Mouse (Mus musculus) embryonic facial prominence, embryonic 15.5 days (tissue): Measurements from ENCODE around the gene Dstyk. TPM values are rescaled to one million over a fixed set of nuclear protein-coding genes. Genes with fewer than 3 reads are reported as not detected.
A peak's percentile ranks its signal among the peaks of the same experiment; 100 is the strongest.

ENCODE experiments used
- ATAC-seq: fragments of 200-750 bp; cut with Nextera tagmentation; 2 replicates; pipeline ENCODE4 v1.8.0; 2017; ENCODE audit warnings: low read depth, moderate TSS enrichment; ENCODE audit not compliant: insufficient number of reproducible peaks, low FRiP score, low TSS enrichment
- H3K27ac ChIP-seq: fragments of 300-500 bp; sonication (generic); replicated peaks from 2 replicates; pipeline ENCODE4 v1.5.1; 2015; ENCODE audit warnings: mild to moderate bottlenecking, inconsistent platforms
- H3K27me3 ChIP-seq: fragments of 300-500 bp; sonication (generic); 2 replicates; pipeline ENCODE4 v1.6.1; 2015; ENCODE audit warnings: inconsistent platforms
- H3K36me3 ChIP-seq: fragments of 300-500 bp; sonication (generic); 2 replicates; pipeline ENCODE4 v1.6.1; 2015; ENCODE audit warnings: mild to moderate bottlenecking, inconsistent platforms
- H3K4me1 ChIP-seq: fragments of 300-500 bp; sonication (generic); 2 replicates; pipeline ENCODE4 v1.6.1; 2015; ENCODE audit warnings: inconsistent platforms
- H3K4me2 ChIP-seq: fragments of 300-500 bp; sonication (generic); replicated peaks from 2 replicates; pipeline ENCODE4 v1.6.1; 2015; ENCODE audit warnings: mild to moderate bottlenecking, inconsistent platforms
- H3K4me3 ChIP-seq: fragments of 300-500 bp; sonication (generic); replicated peaks from 2 replicates; pipeline ENCODE4 v1.5.1; 2015; ENCODE audit warnings: mild to moderate bottlenecking, inconsistent platforms
- H3K9ac ChIP-seq: fragments of 300-500 bp; sonication (generic); 2 replicates; pipeline ENCODE4 v1.6.1; 2015; ENCODE audit warnings: inconsistent platforms
- H3K9me3 ChIP-seq: fragments of 300-500 bp; sonication (generic); replicated peaks from 2 replicates; pipeline ENCODE4 v1.6.1; 2016; ENCODE audit warnings: inconsistent platforms
- WGBS: fragments of 180-500 bp; shearing (Covaris S2); methylation state at CpG from one replicate; pipeline ENCODE4 v1.1.7; 2015; 5-methylcytosine and 5-hydroxymethylcytosine counted together
- polyA plus RNA-seq: library from polyadenylated mRNA; unstranded; fragments of >200 nt; fragmentation: Nextera tagmentation; extraction: Ambion mirVana; gene quantifications from 2 replicates; pipeline ENCODE4 v1.2.1, GENCODE M21; 2015

Dstyk gene
- polyA plus RNA-seq, 1 experiment from 2014 or later: 15.6 TPM

DNA sequence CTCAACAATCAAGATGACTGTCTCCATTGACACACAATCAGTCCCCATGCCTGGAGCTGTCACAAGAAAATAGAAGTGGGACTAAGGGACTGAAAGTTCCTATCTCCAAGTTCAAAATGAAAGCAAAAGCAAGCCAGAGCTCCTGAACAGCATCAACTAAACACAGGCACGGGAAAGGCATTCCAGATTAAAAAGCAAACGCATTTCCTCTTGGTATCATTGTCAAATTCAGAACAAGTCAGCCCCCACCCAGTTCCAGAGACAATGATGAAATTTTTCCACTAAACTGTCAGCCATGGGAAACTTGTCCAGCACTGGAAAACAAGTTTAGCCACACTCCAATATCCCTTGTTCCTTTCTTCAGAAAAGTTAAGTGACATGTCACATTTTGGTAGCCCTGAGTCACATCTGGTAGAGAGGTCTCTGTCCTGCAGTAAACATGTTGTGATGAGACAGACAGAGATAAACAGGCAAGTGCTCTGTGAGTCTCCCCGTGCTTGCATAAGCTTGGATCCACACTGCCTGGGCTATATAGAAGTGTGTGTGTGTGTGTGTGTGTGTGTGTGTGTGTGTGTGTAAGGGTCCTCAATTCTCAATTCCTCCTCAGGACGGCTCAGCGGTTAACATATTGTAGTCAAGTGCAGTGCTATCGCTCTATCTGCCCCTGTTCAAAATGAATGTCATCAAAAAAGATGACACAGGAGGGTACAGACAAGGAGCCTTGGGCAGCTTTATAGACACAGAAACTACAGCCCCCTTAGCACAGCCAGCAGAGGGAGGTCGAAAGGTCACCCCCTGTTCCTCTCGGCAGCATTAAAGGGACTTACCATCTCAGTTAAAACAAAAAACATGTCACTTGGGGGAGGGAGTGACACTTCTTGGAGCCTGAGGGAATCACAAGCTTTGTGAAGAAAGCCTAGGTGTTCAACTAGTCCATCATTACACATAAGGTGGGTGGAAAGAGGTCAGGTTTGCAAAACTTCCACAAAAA lies 28.2 kb upstream of the Dstyk start:
- no peaks in the 10 kb centered on the region for H3K27me3 ChIP-seq
- H3K4me3 ChIP-seq: peak overlapping the region; percentile 78; the same call in 1 of the 2 replicates
- no peaks in the 10 kb centered on the region for H3K36me3 ChIP-seq
- no peak for ATAC-seq
- H3K27ac ChIP-seq: peak overlapping the region; percentile 25; the same call in 1 of the 2 replicates
- H3K4me1 ChIP-seq: peaks cover 63% of the 10 kb centered on the region
- no peaks in the 10 kb centered on the region for H3K9me3 ChIP-seq
- WGBS: 49% methylated on average over 8 of the region's 8 CpGs
- H3K9ac ChIP-seq: no peak overlapping the region
- H3K4me2 ChIP-seq: peak overlapping the region; percentile 93

DNA sequence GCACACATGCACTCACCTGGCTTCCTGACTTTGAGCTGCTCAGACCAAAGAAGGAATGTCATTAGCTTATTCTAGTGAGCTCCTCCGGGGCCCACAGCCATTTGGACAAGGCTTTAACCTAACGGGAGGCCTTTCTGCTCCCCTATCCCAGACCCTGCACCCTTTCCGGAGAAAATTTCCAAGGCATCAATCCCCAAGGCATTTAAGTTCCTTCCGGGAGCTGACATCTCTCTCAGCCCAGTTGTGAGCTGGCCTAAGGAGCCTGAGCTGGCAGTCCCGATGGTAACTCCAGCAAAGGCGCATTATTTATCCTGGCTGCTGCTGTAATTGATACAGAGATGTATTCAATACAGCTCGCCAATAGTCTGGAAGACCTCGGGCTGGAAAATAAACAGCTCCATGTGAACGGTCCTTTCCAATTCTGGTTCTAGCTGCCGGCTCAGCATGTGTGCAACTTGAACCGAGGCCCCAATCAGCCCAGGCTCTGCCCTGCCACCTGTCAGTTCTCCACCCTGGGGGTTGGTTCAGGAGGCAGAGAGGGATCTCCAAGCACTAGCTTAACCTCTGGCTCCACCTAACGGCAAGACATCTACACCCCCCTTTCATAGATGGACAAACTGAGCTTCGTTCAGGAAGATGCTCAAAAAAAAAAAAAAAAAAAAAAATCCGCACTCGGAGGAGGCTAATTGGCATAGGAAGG lies 27.3 kb upstream of the Dstyk start:
- H3K9me3 ChIP-seq: no peaks in the 10 kb centered on the region
- WGBS: 13% methylated on average over 15 of the region's 15 CpGs
- H3K9ac ChIP-seq: peak overlapping the region; percentile 78
- H3K27ac ChIP-seq: peak overlapping the region; percentile 82
- H3K4me2 ChIP-seq: peak overlapping the region; percentile 93
- no peaks in the 10 kb centered on the region for H3K27me3 ChIP-seq
- peak overlapping the region; percentile 78 for H3K4me3 ChIP-seq
- peaks cover 54% of the 10 kb centered on the region for H3K4me1 ChIP-seq
- H3K36me3 ChIP-seq: no peaks in the 10 kb centered on the region
- 0 out of 2 replicates have a peak, but pooled peaks have one; percentile 24 for ATAC-seq

- Histone ChIP-seq H3K4me1 (peaks cover 45% of the 10 kb centered on the region), H3K9me3 (no peaks in the 10 kb centered on the region), H3K9ac (peak within 1 kb of the TSS; percentile 78), H3K27ac (peak within 1 kb of the TSS; percentile 82), H3K4me3 (peak within 1 kb of the TSS; percentile 78), H3K36me3 (no peaks in the 10 kb centered on the region), H3K27me3 (no peaks in the 10 kb centered on the region), H3K4me2 (peak within 1 kb of the TSS; percentile 93)
- under 1% methylated on average over 50 of the region's 50 CpGs for WGBS
- peak; percentile 55 for ATAC-seq
Measured at GRCm38 (mm10) chr1:132390691-132391579, 26.4 kb upstream of the Dstyk start, which contains the start of gene Tmcc2. Gene Tmcc2, minus strand, starts transcription at chr1:132391281.

- Histone ChIP-seq H3K36me3 (no peaks in the 10 kb centered on the region), H3K9ac (peak overlapping the region; percentile 78), H3K4me3 (peak overlapping the region; percentile 78), H3K4me1 (peaks cover 39% of the 10 kb centered on the region), H3K27me3 (no peaks in the 10 kb centered on the region), H3K9me3 (no peaks in the 10 kb centered on the region), H3K27ac (peak overlapping the region; percentile 82), H3K4me2 (peak overlapping the region; percentile 93)
- ATAC-seq: peak; percentile 93
- under 1% methylated on average over 53 of the region's 54 CpGs for WGBS
Measured at GRCm38 (mm10) chr1:132391580-132392022, 25.8 kb upstream of the Dstyk start.

DNA sequence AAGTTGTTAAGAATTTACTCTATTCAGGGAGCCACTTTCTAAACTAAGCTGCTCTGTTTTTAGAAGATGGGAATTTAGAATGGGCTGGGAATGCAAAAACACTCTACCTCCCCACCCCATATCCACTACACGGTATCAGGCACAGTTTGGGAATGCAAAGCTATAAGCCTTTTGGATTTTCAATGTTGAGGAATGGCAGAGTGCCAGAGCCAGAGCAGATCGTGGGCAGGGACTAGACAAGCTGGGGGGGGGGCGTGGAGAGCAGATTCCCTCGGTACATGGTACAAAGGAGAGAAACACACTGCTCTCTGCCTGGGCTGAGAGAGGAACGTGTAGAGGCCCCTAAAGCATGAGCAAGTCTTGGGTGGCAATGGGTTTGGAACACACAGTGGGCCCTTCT lies 24.5 kb upstream of the Dstyk start:
- ATAC-seq: no peak
- Histone ChIP-seq H3K9me3 (no peaks in the 10 kb centered on the region), H3K4me3 (no peak overlapping the region), H3K27ac (no peak overlapping the region), H3K4me1 (peaks cover 31% of the 10 kb centered on the region), H3K27me3 (no peaks in the 10 kb centered on the region), H3K9ac (no peak overlapping the region), H3K36me3 (no peaks in the 10 kb centered on the region), H3K4me2 (no peak overlapping the region)
- 40% methylated on average over 5 of the region's 5 CpGs for WGBS

- no peak for ATAC-seq
- no peak overlapping the region for H3K4me3 ChIP-seq
- no peaks in the 10 kb centered on the region for H3K4me1 ChIP-seq
- H3K9ac ChIP-seq: no peak overlapping the region
- H3K27me3 ChIP-seq: no peaks in the 10 kb centered on the region
- 57% methylated on average over 2 of the region's 2 CpGs for WGBS
- no peaks in the 10 kb centered on the region; the same call in 1 of the 2 replicates for H3K9me3 ChIP-seq
- H3K27ac ChIP-seq: no peak overlapping the region
- no peaks in the 10 kb centered on the region for H3K36me3 ChIP-seq
- H3K4me2 ChIP-seq: no peak overlapping the region
Measured at GRCm38 (mm10) chr1:132396705-132397104, 20.6 kb upstream of the Dstyk start.

GRCm38 (mm10) chr1:132400538-132400937 lies 16.8 kb upstream of the Dstyk start:
- Histone ChIP-seq H3K4me3 (no peak overlapping the region), H3K9ac (no peak overlapping the region), H3K27me3 (no peaks in the 10 kb centered on the region), H3K36me3 (no peaks in the 10 kb centered on the region), H3K27ac (no peak overlapping the region), H3K4me1 (no peaks in the 10 kb centered on the region), H3K9me3 (no peaks in the 10 kb centered on the region; the same call in 1 of the 2 replicates), H3K4me2 (no peak overlapping the region)
- WGBS: 71% methylated on average over 1 of the region's 1 CpGs
- no peak for ATAC-seq

DNA sequence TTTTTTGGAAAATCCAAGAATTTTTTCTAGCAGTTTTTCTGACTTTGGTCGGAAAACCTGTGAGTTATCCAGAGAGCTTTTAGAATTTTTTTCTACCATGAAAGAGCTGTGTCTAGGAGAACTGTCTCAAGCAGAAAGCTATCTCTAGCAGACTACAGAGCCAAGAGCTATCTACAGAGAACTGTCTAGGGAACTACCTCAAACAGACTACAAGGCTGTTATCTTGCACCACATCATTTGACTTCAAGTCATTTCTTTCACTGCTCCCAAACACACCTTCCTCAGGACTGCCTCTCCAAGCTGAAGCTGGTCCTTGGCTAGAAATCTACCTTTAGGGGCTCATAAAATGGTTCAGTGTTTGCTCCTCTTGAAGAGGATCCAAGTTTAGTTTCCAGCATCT lies 15.5 kb upstream of the Dstyk start:
- H3K4me1 ChIP-seq: no peaks in the 10 kb centered on the region
- H3K9me3 ChIP-seq: no peaks in the 10 kb centered on the region; the same call in 1 of the 2 replicates
- no peaks in the 10 kb centered on the region for H3K27me3 ChIP-seq
- no peak overlapping the region for H3K4me2 ChIP-seq
- 96% methylated on average over 1 of the region's 1 CpGs for WGBS
- no peak overlapping the region for H3K4me3 ChIP-seq
- ATAC-seq: no peak
- no peak overlapping the region for H3K9ac ChIP-seq
- no peaks in the 10 kb centered on the region for H3K36me3 ChIP-seq
- H3K27ac ChIP-seq: no peak overlapping the region

GRCm38 (mm10) chr1:132410657-132411056 lies 6.7 kb upstream of the Dstyk start:
- Histone ChIP-seq H3K4me1 (no peaks in the 10 kb centered on the region), H3K27me3 (no peaks in the 10 kb centered on the region), H3K4me2 (no peak overlapping the region), H3K9me3 (no peaks in the 10 kb centered on the region), H3K9ac (no peak overlapping the region), H3K4me3 (no peak overlapping the region), H3K27ac (no peak overlapping the region), H3K36me3 (no peaks in the 10 kb centered on the region)
- WGBS: 81% methylated on average over 3 of the region's 3 CpGs
- ATAC-seq: no peak

- Histone ChIP-seq H3K4me2 (peak overlapping the region; percentile 59; the same call in 1 of the 2 replicates), H3K36me3 (no peaks in the 10 kb centered on the region), H3K27ac (no peak overlapping the region), H3K27me3 (no peaks in the 10 kb centered on the region), H3K4me1 (peaks cover 16% of the 10 kb centered on the region), H3K4me3 (peak overlapping the region; percentile 70), H3K9ac (no peak overlapping the region), H3K9me3 (no peaks in the 10 kb centered on the region)
- WGBS: 60% methylated on average over 8 of the region's 8 CpGs
- ATAC-seq: no peak
Measured at GRCm38 (mm10) chr1:132416244-132416942, 962 bp upstream of the Dstyk start.
